Mouse (Mus musculus) mature B cell (primary cell): ENCODE data around the gene Bak1.

Source experiments
- in situ Hi-C: fragments of 300-500 bp; cut with MboI; formaldehyde crosslinking; loops from 2 replicates; pipeline ENCODE4 v1.14.3; 2019

Bak1 gene

DNA sequence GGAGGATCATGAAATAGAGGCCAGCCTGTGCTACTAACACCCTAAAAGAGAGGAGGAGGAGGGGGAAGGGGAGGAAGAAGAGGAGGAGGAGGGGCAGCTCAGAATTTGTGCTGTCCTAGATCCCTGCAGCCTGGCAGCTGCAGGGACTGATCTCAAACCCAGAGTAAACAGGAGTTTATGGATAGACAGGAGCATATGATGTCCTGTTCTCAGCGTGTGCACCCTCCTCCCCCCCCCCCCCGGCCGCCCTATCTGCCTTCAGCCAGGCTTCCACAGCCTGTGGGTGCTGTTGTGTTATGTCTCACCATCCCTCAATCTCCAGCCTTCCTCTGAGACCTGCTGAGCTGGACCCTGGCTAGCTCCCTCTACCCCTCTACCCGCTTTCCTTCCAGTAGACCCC lies at the start of gene Bak1:
Gene Bak1, minus strand, starts transcription at position 101 of the 400 bp plus-strand sequence.
- in situ Hi-C loops = no loop called here

DNA sequence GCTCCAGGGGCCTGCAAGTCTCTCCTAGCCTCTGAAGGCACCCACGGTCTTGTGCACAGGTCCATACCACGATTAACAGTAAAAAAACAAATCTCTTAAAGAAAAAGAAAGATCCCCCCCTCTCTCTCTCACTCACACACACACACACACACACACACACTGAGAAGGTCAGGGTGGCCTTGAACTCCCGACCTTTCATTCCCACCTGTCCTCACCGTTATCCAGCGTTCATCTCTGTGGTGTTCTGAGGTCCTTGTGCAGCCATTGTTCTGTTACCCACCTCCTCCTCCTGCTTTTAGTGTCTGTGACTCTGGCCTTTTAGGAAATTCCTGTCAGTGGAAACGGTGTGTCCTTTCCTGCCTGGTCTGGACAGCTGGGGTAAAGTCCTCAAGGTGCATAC lies 49.7 kb upstream of the Bak1 start:
- in situ Hi-C loops = no loop called here

DNA sequence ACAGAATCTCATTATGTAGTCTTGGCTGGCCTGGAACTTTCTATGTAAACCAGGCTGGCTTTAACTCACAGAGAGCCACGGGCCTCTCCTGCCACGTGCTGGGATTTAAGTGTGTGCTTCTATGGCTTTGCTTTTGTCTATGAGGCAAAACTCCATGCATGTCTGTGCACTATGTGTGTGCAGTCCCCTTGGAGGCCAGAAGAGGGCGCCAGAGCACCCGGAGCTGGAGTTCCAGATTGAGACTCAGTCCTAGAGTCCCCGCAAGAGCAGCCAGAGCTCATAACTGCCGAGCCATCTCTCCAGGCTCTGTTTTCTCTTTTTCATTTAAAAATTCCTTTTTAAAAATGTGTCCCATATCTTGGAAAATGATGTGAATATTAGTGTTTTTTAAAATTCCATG lies 49.1 kb upstream of the Bak1 start:
- in situ Hi-C loops = no loop called here

GRCm38 (mm10) chr17:27077133-27077532 lies 48.3 kb upstream of the Bak1 start:
- in situ Hi-C loops = no loop called here

DNA sequence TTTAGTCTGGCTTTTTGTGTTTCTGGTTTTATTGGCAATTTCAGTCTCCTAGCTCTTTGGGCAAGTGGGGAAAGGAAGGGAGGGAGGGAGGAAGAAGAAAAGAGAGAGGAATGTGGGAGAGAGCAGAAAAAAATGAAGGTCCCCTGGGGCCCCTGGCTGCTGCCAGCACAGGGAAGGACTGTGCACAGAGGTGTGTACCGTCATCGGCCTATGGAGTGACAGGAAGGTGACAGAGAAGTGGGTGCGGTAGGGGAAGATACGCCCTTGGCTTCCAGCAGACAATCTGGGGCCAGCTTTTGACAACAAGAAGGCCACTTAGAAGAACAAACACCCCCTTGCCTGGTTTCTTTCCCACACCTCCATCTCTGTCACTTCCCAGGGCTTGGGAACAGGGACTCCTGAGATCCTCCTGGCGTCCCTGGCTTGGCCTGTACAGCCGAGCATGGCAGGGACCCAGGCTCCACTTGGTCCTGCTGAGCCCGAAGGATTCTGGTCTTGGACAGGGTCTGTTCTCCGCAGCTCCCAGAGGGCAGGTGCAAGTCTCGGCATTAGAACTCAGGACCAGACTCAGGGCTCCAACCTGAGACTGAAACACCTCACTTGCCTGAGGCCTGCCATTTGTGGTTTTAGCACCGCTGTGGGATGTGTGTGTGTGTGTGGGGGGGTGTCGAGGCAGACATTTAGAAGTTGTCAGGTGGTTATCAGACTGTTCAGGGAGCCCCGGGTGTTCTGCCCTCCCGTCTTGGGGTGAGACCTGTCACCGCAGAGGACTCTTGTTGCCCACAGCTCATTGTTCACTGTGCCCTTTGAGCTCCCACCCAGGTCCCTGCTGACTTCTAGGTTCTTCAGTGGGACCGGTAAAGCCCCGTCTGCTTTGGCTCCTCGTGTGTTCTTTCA lies 46.3 kb upstream of the Bak1 start:
- in situ Hi-C loops = no loop called here

DNA sequence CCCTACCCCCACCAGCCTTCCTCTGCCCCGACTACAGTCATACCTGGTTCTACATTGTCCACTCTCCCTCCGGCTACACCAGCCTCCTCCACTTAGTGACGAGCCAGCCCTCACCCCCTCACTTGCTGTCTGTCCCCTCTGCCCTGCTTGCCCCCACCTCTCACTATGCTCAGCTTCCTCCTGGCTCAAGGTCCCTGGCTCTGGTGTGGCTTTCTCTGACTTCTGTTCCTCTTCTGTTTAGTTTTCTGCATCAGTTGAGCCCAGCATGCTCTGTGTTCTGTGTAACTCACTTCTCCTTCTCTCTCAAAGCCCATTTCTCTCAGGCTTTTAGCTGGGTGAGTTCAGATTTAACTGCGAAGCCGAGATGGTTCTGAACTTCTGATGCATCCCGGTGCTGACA lies 45.4 kb upstream of the Bak1 start:
- in situ Hi-C loops = no loop called here

DNA sequence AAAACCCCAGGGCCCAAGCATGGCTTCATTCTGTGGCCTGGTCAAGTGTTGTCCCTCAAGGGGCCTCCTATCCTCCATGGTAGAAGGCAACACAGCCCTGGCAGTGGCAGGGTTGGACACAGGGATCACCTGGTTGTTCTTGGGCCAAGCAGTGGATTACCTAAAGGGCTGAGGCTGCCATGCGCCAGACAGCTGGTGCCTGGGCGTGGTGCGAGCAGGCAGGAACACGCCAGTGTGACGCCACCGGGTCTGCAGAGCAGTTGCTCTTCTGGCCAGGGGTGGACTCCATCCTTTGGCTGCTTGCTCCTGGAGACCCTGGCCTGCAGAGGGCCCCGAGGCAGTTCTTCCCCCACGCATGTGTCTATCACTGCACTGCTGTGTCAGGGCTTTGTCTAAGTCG lies 45.0 kb upstream of the Bak1 start:
- in situ Hi-C loops = no loop called here

DNA sequence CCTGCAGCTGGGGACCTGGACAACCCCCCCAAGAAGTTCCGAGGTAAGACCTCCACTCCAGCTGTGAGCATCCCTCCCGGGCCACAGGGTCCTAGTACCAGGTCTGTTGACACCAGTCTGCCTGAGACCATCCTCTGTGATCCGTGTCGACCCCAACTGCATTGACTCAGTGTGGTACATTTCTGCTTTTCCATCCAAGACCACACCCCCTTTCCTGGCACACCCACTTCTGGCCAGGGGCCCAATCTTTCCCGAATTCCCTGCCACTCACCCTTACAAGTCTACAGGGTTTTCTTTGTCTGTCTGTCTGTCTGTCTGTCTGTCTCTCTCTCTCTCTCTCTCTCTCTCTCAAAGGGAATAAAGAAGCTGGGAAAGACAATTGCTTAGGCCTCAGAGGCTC lies 44.3 kb upstream of the Bak1 start:
- in situ Hi-C loops = no loop called here

DNA sequence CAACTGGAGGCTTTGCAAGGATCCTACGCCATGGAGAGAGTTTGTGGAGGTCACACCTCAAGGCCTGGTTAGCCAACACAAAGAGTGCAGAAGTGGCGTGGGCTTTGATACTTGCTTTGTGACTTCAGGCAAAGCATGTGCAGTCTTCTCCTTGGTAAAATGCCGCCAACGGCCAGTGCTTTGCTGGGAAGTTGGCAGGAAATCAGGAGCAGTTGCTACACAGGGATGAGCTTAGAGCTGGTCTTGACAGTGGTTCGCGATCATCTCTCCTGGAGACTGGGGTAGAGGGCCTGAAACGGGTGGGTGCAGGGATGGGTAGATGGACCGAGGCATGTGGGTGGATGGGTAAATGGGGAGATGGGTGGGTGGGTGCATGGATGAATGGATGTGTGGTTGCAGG lies 43.6 kb upstream of the Bak1 start:
- in situ Hi-C loops = no loop called here

- in situ Hi-C loops = no loop called here
Observed at GRCm38 (mm10) chr17:27071630-27072029, 42.8 kb upstream of the Bak1 start.

DNA sequence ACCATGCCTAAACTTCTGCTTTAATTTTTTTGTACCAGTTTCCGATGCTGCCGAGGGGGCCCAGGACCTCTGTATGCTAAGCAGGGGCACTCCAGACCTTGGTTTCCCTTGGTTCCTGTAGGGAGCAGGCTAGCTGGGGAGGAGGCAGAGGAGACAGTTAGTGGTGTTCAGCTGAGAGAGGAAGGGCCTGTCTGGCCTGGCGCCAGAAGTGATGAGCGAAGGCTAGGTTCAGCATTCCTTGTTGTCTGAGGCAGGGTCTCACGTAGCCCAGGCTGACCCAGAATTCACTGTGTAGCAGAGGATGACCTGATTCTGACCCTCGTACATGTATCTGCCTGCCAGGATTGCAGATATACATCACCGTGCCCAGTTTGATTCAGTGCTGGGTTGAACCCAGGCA lies 42.1 kb upstream of the Bak1 start:
- in situ Hi-C loops = no loop called here

- in situ Hi-C loops = no loop called here
Observed at GRCm38 (mm10) chr17:27069071-27069470, 40.3 kb upstream of the Bak1 start.

DNA sequence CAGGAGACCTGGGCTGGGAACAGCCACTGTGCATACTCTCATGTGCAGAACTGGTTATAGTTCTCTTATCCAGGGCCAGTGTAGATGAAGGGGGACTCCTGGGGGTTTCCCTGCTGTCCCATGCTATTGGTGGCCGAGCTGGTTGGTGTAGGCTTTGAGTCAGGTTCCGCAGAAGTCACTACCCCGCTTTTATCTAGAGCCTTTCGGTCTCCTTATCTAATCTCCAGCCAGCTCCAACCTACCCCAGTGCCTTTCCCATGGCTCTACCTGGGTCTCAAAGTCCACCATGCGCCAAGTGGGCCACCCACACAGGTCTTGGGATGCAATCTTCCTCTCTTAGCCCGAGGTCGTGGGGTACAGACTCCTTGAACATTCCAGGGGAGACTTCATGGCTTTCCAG lies 37.3 kb upstream of the Bak1 start:
- in situ Hi-C loops = no loop called here

- in situ Hi-C loops = no loop called here
Observed at GRCm38 (mm10) chr17:27064195-27064594, 35.4 kb upstream of the Bak1 start.

DNA sequence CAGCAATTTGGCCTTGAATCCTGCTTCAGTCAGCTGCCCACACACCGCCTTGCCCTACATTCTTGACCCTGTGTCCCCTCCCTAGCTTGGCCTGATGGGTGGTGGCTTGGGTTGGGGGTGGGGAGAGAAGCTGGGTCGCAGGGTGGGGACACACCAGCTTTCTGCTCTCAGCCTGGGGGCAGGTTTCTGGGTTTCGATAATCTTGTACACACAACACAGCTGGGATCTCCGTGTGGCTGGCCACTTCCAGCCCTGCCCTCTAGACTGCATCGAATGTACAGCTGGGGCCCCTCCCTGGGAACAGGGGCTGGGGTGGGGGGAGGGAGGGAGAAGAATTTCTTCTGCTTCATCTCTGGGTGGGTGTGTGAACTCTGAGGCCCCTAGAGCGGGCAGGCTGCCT lies 34.9 kb upstream of the Bak1 start:
- in situ Hi-C loops = no loop called here

GRCm38 (mm10) chr17:27062684-27063083 lies 33.9 kb upstream of the Bak1 start:
- in situ Hi-C loops = no loop called here

- in situ Hi-C loops = no loop called here
Observed at GRCm38 (mm10) chr17:27061727-27062126, 32.9 kb upstream of the Bak1 start.

GRCm38 (mm10) chr17:27060698-27061097 lies 31.9 kb upstream of the Bak1 start:
- in situ Hi-C loops = no loop called here

- in situ Hi-C loops = no loop called here
Observed at GRCm38 (mm10) chr17:27057517-27058055, 28.8 kb upstream of the Bak1 start.

DNA sequence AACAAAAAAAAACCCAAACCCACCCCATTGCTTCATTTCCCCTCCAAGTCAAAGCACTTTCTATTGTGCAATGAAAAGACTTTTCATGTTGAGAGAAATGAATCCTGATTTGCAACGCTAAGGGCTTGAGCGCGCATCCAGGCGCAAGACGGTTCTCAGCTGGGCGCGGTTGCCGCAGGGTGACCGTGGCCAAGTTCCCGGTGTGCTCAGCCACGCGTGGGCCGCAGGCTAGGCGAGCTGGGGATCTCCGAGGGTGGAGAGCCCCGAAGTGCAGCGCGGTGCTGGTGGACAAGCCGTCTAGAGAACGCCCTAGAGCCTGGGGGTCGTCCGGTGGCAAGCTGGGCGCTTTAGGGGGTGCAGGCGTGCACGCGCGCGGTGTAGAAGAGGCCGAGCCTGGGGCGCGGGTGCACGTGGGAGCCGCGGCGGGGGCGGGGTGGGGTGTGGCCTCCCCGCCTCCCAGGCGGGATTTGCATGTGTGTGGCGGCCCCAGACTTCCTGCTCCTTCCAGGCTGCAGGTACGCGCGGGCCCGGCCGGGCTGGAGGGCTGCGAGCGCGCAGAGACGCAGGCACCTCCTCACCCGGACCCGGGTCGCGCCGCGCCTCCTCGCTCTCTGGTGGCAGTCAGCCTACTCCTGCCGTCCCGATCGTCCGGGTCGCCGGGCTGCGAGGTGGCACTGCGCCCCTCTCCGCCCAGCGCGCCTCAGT lies 28.2 kb upstream of the Bak1 start, which contains the start of gene Itpr3:
Gene Itpr3, plus strand, starts transcription at position 493 of the 705 bp plus-strand sequence.
- in situ Hi-C loops = no loop called here

DNA sequence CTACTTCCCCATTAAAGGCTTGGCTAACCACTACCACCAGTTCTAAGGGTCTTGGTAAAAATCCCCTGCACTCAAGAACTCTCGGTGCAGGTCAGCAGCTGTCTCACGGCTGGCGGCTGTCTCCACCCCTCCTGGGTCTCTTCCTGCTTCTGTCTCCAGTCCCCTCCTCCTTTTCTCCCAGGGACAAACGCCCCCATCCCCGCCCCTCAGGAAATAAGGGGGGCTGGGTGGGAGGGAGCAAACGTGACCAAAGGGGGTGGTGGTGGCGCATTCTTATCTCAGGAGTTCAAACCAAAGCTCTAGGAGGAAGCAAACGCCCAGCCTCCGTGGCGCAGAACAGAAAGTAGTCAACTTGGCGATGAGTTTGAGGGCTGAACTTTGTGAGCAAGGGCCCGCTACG lies 27.4 kb upstream of the Bak1 start:
- in situ Hi-C loops = no loop called here

DNA sequence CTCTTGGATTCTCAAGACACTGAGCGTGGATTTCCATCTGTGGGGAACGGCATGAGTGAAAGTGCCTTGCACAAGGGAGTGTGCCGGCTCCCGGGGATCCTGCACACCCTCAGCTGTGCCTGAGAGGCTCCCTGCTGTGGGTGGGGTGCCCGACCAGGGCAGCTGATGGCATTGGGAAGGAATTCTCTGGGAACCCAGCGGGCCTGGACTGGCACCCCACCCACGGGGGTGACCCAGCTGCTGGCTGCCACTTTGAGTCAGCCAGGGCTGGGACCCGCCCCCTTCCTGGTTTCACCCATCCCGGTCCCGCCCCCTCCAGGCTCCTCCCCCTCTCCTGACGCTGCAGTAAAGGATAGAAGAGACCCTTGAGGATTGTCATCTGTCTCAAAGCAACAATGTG lies 22.7 kb upstream of the Bak1 start:
- in situ Hi-C loops = no loop called here

DNA sequence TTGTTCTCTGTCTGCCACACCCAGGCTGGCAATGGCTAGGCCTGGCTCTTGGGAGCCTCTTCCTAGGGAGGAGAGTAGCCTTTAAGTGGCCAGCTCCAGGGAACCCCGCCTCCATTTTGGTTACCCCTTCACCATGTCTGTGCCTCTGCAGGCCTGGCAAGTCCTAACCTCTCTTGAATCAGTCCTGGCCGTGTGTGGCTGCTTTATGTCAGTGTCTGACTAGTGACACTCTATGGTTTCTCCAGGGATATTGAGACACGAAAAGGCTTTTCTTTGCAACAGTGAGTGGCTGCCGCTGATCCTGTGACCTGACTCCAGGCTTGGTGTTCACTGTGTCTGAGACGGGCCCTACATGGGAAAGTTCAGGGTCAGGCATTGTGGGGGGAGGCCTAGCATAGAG lies 22.0 kb upstream of the Bak1 start:
- in situ Hi-C loops = no loop called here
